Mouse (Mus musculus): ENCODE results near the gene Golga5. TPM values are rescaled to one million over a fixed set of nuclear protein-coding genes. Genes with fewer than 3 reads are reported as not detected.

Gene Golga5
- polyA plus RNA-seq, 1 experiment from 2014 or later = 28.5 TPM

DNA sequence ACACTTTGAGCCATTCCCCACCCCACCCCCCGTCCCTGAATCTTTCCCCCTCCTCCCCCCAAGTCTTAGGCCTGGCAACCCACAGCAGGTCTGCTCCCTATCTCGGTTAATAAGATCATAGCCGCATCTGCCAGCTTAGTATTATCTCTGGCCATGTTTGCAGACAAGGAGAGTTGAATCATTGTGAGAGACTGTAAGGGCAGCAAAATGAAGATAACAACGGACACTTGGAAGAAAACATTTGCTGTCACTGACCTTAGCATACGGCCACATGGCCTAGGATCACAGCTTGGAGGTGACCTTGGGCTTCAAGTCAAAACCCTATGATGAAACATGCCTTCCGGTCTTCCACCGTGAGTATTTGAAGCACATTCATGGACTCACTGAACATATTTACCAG, 28.4 kb upstream of the Golga5 start:
- no peak overlapping the region for H3K4me3 ChIP-seq (ENCODE audit: low read depth, low read length)
- no peak overlapping the region for H3K9ac ChIP-seq (replicated peaks; ENCODE audit: low read depth, low read length)
- H3K36me3 ChIP-seq (ENCODE audit: control insufficient read depth, insufficient read depth, low read length) = no peaks in the 10 kb centered on the region
- no peaks in the 10 kb centered on the region for H3K9me3 ChIP-seq (ENCODE audit: control insufficient read depth, low read length)
- no peaks in the 10 kb centered on the region for H3K27me3 ChIP-seq (ENCODE audit: control insufficient read depth, insufficient read depth, low read length)
- WGBS = 92% methylated on average over 7 of the region's 7 CpGs
- H3K27ac ChIP-seq (ENCODE audit: low read depth, low read length) = no peak overlapping the region
- no peak for ATAC-seq (ENCODE audit: low read depth)
- H3K4me1 ChIP-seq (ENCODE audit: control insufficient read depth, insufficient read depth, low read length) = peaks cover 8% of the 10 kb centered on the region; the same call in 1 of the 2 replicates
- H3K4me2 ChIP-seq (ENCODE audit: low read depth, low read length) = no peak overlapping the region

GRCm38 (mm10) chr12:102441141-102441540, 27.8 kb upstream of the Golga5 start:
- H3K27me3 ChIP-seq (ENCODE audit: control insufficient read depth, insufficient read depth, low read length) = no peaks in the 10 kb centered on the region
- no peak for ATAC-seq (ENCODE audit: low read depth)
- no peaks in the 10 kb centered on the region for H3K36me3 ChIP-seq (ENCODE audit: control insufficient read depth, insufficient read depth, low read length)
- 84% methylated on average over 6 of the region's 6 CpGs for WGBS
- no peak overlapping the region for H3K4me3 ChIP-seq (ENCODE audit: low read depth, low read length)
- no peaks in the 10 kb centered on the region for H3K9me3 ChIP-seq (ENCODE audit: control insufficient read depth, low read length)
- H3K4me1 ChIP-seq (ENCODE audit: control insufficient read depth, insufficient read depth, low read length) = peaks cover 8% of the 10 kb centered on the region; the same call in 1 of the 2 replicates
- H3K27ac ChIP-seq (ENCODE audit: low read depth, low read length) = no peak overlapping the region
- H3K4me2 ChIP-seq (ENCODE audit: low read depth, low read length) = no peak overlapping the region
- H3K9ac ChIP-seq (replicated peaks; ENCODE audit: low read depth, low read length) = no peak overlapping the region

GRCm38 (mm10) chr12:102442639-102443038, 26.3 kb upstream of the Golga5 start:
- no peak overlapping the region for H3K9ac ChIP-seq (replicated peaks; ENCODE audit: low read depth, low read length)
- ATAC-seq (ENCODE audit: low read depth) = no peak
- no peak overlapping the region for H3K4me3 ChIP-seq (ENCODE audit: low read depth, low read length)
- peaks cover 8% of the 10 kb centered on the region; the same call in 1 of the 2 replicates for H3K4me1 ChIP-seq (ENCODE audit: control insufficient read depth, insufficient read depth, low read length)
- WGBS = 91% methylated on average over 15 of the region's 15 CpGs
- H3K36me3 ChIP-seq (ENCODE audit: control insufficient read depth, insufficient read depth, low read length) = no peaks in the 10 kb centered on the region
- H3K27ac ChIP-seq (ENCODE audit: low read depth, low read length) = no peak overlapping the region
- H3K9me3 ChIP-seq (ENCODE audit: control insufficient read depth, low read length) = no peaks in the 10 kb centered on the region
- H3K27me3 ChIP-seq (ENCODE audit: control insufficient read depth, insufficient read depth, low read length) = no peaks in the 10 kb centered on the region
- H3K4me2 ChIP-seq (ENCODE audit: low read depth, low read length) = no peak overlapping the region

GRCm38 (mm10) chr12:102443676-102444075, 25.3 kb upstream of the Golga5 start:
- Histone ChIP-seq H3K9me3 (ENCODE audit: control insufficient read depth, low read length) (no peaks in the 10 kb centered on the region), H3K27ac (ENCODE audit: low read depth, low read length) (no peak overlapping the region), H3K4me2 (ENCODE audit: low read depth, low read length) (no peak overlapping the region), H3K4me1 (ENCODE audit: control insufficient read depth, insufficient read depth, low read length) (no peaks in the 10 kb centered on the region), H3K9ac (replicated peaks; ENCODE audit: low read depth, low read length) (no peak overlapping the region), H3K4me3 (ENCODE audit: low read depth, low read length) (no peak overlapping the region), H3K36me3 (ENCODE audit: control insufficient read depth, insufficient read depth, low read length) (no peaks in the 10 kb centered on the region), H3K27me3 (ENCODE audit: control insufficient read depth, insufficient read depth, low read length) (no peaks in the 10 kb centered on the region)
- 86% methylated on average over 5 of the region's 5 CpGs for WGBS
- no peak for ATAC-seq (ENCODE audit: low read depth)

GRCm38 (mm10) chr12:102445436-102445835, 23.5 kb upstream of the Golga5 start:
- H3K4me1 ChIP-seq (ENCODE audit: control insufficient read depth, insufficient read depth, low read length) = no peaks in the 10 kb centered on the region
- no peak for ATAC-seq (ENCODE audit: low read depth)
- no peak overlapping the region for H3K4me2 ChIP-seq (ENCODE audit: low read depth, low read length)
- no peaks in the 10 kb centered on the region for H3K27me3 ChIP-seq (ENCODE audit: control insufficient read depth, insufficient read depth, low read length)
- no peak overlapping the region for H3K9ac ChIP-seq (replicated peaks; ENCODE audit: low read depth, low read length)
- H3K9me3 ChIP-seq (ENCODE audit: control insufficient read depth, low read length) = no peaks in the 10 kb centered on the region
- no peaks in the 10 kb centered on the region for H3K36me3 ChIP-seq (ENCODE audit: control insufficient read depth, insufficient read depth, low read length)
- 81% methylated on average over 4 of the region's 4 CpGs for WGBS
- H3K27ac ChIP-seq (ENCODE audit: low read depth, low read length) = no peak overlapping the region
- no peak overlapping the region for H3K4me3 ChIP-seq (ENCODE audit: low read depth, low read length)

- H3K27ac ChIP-seq (ENCODE audit: low read depth, low read length) = no peak overlapping the region; the same call in 1 of the 2 replicates
- no peaks in the 10 kb centered on the region for H3K4me1 ChIP-seq (ENCODE audit: control insufficient read depth, insufficient read depth, low read length)
- H3K9ac ChIP-seq (replicated peaks; ENCODE audit: low read depth, low read length) = no peak overlapping the region
- H3K9me3 ChIP-seq (ENCODE audit: control insufficient read depth, low read length) = no peaks in the 10 kb centered on the region
- H3K27me3 ChIP-seq (ENCODE audit: control insufficient read depth, insufficient read depth, low read length) = no peaks in the 10 kb centered on the region
- WGBS = 64% methylated on average over 10 of the region's 10 CpGs
- H3K4me3 ChIP-seq (ENCODE audit: low read depth, low read length) = no peak overlapping the region
- no peak for ATAC-seq (ENCODE audit: low read depth)
- no peaks in the 10 kb centered on the region for H3K36me3 ChIP-seq (ENCODE audit: control insufficient read depth, insufficient read depth, low read length)
- no peak overlapping the region for H3K4me2 ChIP-seq (ENCODE audit: low read depth, low read length)
Measured at GRCm38 (mm10) chr12:102450437-102450836, 18.5 kb upstream of the Golga5 start.

GRCm38 (mm10) chr12:102451126-102451851, 17.6 kb upstream of the Golga5 start:
- no peak overlapping the region for H3K4me2 ChIP-seq (ENCODE audit: low read depth, low read length)
- WGBS = 82% methylated on average over 8 of the region's 8 CpGs
- no peaks in the 10 kb centered on the region for H3K4me1 ChIP-seq (ENCODE audit: control insufficient read depth, insufficient read depth, low read length)
- no peak for ATAC-seq (ENCODE audit: low read depth)
- no peak overlapping the region for H3K9ac ChIP-seq (replicated peaks; ENCODE audit: low read depth, low read length)
- H3K27ac ChIP-seq (ENCODE audit: low read depth, low read length) = no peak overlapping the region
- H3K4me3 ChIP-seq (ENCODE audit: low read depth, low read length) = no peak overlapping the region
- no peaks in the 10 kb centered on the region for H3K36me3 ChIP-seq (ENCODE audit: control insufficient read depth, insufficient read depth, low read length)
- no peaks in the 10 kb centered on the region for H3K9me3 ChIP-seq (ENCODE audit: control insufficient read depth, low read length)
- H3K27me3 ChIP-seq (ENCODE audit: control insufficient read depth, insufficient read depth, low read length) = no peaks in the 10 kb centered on the region

- Histone ChIP-seq H3K9ac (replicated peaks; ENCODE audit: low read depth, low read length) (no peak overlapping the region), H3K4me2 (ENCODE audit: low read depth, low read length) (no peak overlapping the region), H3K4me1 (ENCODE audit: control insufficient read depth, insufficient read depth, low read length) (no peaks in the 10 kb centered on the region), H3K36me3 (ENCODE audit: control insufficient read depth, insufficient read depth, low read length) (no peaks in the 10 kb centered on the region), H3K9me3 (ENCODE audit: control insufficient read depth, low read length) (no peaks in the 10 kb centered on the region), H3K27ac (ENCODE audit: low read depth, low read length) (no peak overlapping the region), H3K27me3 (ENCODE audit: control insufficient read depth, insufficient read depth, low read length) (no peaks in the 10 kb centered on the region), H3K4me3 (ENCODE audit: low read depth, low read length) (no peak overlapping the region)
- ATAC-seq (ENCODE audit: low read depth) = no peak
- WGBS = 32% methylated on average over 6 of the region's 6 CpGs
Measured at GRCm38 (mm10) chr12:102453581-102453980, 15.4 kb upstream of the Golga5 start.

GRCm38 (mm10) chr12:102456467-102457193, 12.3 kb upstream of the Golga5 start:
- Histone ChIP-seq H3K9ac (replicated peaks; ENCODE audit: low read depth, low read length) (no peak overlapping the region), H3K36me3 (ENCODE audit: control insufficient read depth, insufficient read depth, low read length) (no peaks in the 10 kb centered on the region), H3K27ac (ENCODE audit: low read depth, low read length) (no peak overlapping the region), H3K4me2 (ENCODE audit: low read depth, low read length) (no peak overlapping the region), H3K4me3 (ENCODE audit: low read depth, low read length) (no peak overlapping the region), H3K27me3 (ENCODE audit: control insufficient read depth, insufficient read depth, low read length) (no peaks in the 10 kb centered on the region), H3K4me1 (ENCODE audit: control insufficient read depth, insufficient read depth, low read length) (no peaks in the 10 kb centered on the region), H3K9me3 (ENCODE audit: control insufficient read depth, low read length) (no peaks in the 10 kb centered on the region)
- ATAC-seq (ENCODE audit: low read depth) = no peak
- 80% methylated on average over 7 of the region's 7 CpGs for WGBS
